Mouse (Mus musculus) liver, embryonic 11.5 days (tissue): ENCODE data around the gene Adgrg6. TPM values are rescaled to one million over a fixed set of nuclear protein-coding genes. Genes with fewer than 3 reads are reported as not detected.

Experiments
- ATAC-seq: fragments of 200-750 bp; cut with Nextera tagmentation; replicated peaks from 2 replicates; pipeline ENCODE4 v1.8.0; 2017; ENCODE audit warnings: moderate number of reproducible peaks, mild to moderate bottlenecking, moderate TSS enrichment, moderate library complexity; ENCODE audit not compliant: low FRiP score
- DNase-seq: peaks from one replicate; pipeline ENCODE4 v3.0.0-alpha.2; 2017; ENCODE audit warnings: low spot score
- H3K27ac ChIP-seq: fragments of 300-500 bp; sonication (generic); 2 replicates; pipeline ENCODE4 v1.5.1; 2014; ENCODE audit warnings: mild to moderate bottlenecking, low read depth, low read length, control low read depth
- H3K27me3 ChIP-seq: fragments of 300-500 bp; sonication (generic); replicated peaks from 2 replicates; pipeline ENCODE4 v1.6.1; 2014; ENCODE audit warnings: low read length, mixed read lengths; ENCODE audit not compliant: control insufficient read depth, insufficient read depth
- H3K36me3 ChIP-seq: fragments of 300-500 bp; sonication (generic); 2 replicates; pipeline ENCODE4 v1.6.1; 2014; ENCODE audit warnings: mild to moderate bottlenecking, low read length, moderate library complexity, mixed read lengths; ENCODE audit not compliant: control insufficient read depth, insufficient read depth
- H3K4me1 ChIP-seq: fragments of 300-500 bp; sonication (generic); replicated peaks from 2 replicates; pipeline ENCODE4 v1.6.1; 2014; ENCODE audit warnings: low read length, mixed read lengths; ENCODE audit not compliant: control insufficient read depth, insufficient read depth
- H3K4me2 ChIP-seq: fragments of 300-500 bp; sonication (generic); 2 replicates; pipeline ENCODE4 v1.6.1; 2014; ENCODE audit warnings: mild to moderate bottlenecking, control low read depth, moderate library complexity
- H3K4me3 ChIP-seq: fragments of 300-500 bp; sonication (generic); 2 replicates; pipeline ENCODE4 v1.5.1; 2014; ENCODE audit warnings: low read depth, low read length, control low read depth
- H3K9ac ChIP-seq: fragments of 300-500 bp; sonication (generic); 2 replicates; pipeline ENCODE4 v1.6.1; 2014; ENCODE audit warnings: low read depth, low read length, control low read depth
- H3K9me3 ChIP-seq: fragments of 300-500 bp; sonication (generic); 2 replicates; pipeline ENCODE4 v1.6.1; 2016; ENCODE audit warnings: low read length, inconsistent platforms, mixed read lengths; ENCODE audit not compliant: control insufficient read depth
- WGBS: fragments of 180-500 bp; shearing (Covaris S2); extraction: QIAGEN DNeasy Blood & Tissue Kit; methylation state at CpG from one replicate; pipeline ENCODE4 v1.1.7; 2014; 5-methylcytosine and 5-hydroxymethylcytosine counted together
- polyA plus RNA-seq: library from polyadenylated mRNA; unstranded; fragments of >200 nt; fragmentation: Nextera tagmentation; extraction: Ambion mirVana; gene quantifications from 2 replicates; pipeline ENCODE4 v1.2.1, GENCODE M21; 2014

Adgrg6 gene
- polyA plus RNA-seq, 1 experiment from 2014 or later: 1.4 TPM

DNA sequence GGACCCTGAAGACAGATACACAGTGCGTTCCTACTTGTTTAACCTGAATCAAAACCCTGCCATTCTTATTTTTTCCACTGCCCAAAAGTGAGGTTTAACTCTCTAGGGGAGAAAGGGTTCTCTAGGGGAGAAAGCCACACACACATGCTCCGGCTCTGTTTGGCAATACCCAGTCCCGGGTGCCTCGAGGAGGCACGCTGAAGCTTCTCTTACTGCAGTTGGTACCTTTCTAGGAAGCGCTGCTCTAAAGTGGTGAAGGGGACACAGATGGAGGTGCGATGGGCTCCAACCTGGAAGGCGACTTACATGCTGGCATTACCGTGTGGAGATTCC is 885 bp downstream of the Adgrg6 start:
- no peaks in the 10 kb centered on the region for H3K36me3 ChIP-seq
- H3K27me3 ChIP-seq: peaks cover 22% of the 10 kb centered on the region
- ATAC-seq: no peak
- WGBS: 8% methylated on average over 9 of the region's 9 CpGs
- no peaks in the 10 kb centered on the region for H3K9me3 ChIP-seq
- no peak overlapping the region for H3K27ac ChIP-seq
- peak; percentile 30 for DNase-seq
- H3K4me1 ChIP-seq: no peaks in the 10 kb centered on the region
- H3K4me3 ChIP-seq: peak overlapping the region; percentile 60
- no peak overlapping the region for H3K9ac ChIP-seq
- H3K4me2 ChIP-seq: peak overlapping the region; percentile 76

DNA sequence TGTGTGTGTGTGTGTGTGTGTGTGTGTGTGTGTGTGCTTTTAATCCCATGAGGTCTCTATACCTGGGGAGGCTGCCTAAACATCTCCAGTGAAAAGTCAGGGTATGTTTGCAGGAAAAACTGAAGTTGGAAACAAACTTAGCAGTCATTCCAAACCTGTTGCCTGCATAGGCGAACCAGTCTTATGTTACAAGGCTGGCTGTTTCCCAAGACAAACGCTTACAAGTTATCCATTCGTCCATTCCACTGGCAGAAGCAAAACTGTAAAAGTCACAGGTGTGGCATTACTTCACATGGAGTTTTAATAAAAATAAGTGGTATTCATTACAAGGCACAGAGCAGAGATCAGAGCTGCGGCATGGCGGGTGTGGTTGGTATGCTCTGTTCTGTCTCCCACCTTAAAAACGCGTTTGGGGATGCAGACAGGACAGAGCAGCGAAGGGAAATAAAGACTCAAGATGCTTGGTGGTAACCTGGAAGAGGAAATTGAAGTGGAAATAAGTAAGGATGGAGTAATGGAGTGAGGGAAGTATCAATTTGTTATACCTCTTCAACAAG is 1.9 kb downstream of the Adgrg6 start:
- no peaks in the 10 kb centered on the region for H3K9me3 ChIP-seq
- H3K36me3 ChIP-seq: no peaks in the 10 kb centered on the region
- no peak overlapping the region for H3K4me3 ChIP-seq
- H3K9ac ChIP-seq: no peak overlapping the region
- WGBS: 60% methylated on average over 8 of the region's 8 CpGs
- no peak overlapping the region for H3K27ac ChIP-seq
- peaks cover 22% of the 10 kb centered on the region for H3K27me3 ChIP-seq
- no peak for ATAC-seq
- DNase-seq: no peak
- no peaks in the 10 kb centered on the region for H3K4me1 ChIP-seq
- H3K4me2 ChIP-seq: no peak overlapping the region

DNA sequence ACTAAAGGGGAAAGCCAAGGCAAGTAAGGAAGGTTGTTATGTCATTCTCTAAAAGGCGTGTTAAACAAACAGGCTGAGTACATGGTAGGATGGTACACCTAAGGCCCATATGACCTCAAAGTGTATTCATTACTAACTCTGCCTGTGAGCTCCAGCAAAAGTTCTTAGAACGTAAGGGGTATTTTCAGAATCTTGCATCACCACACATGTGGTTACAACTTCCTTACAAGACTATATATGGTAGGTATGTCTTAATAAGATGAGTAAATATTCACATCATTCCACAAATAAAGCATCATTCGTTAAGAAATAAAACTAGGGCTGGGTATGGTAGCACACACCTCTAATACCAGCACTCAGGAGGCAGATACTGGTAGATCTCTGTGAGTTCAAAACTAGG is 8.4 kb downstream of the Adgrg6 start:
- no peaks in the 10 kb centered on the region for H3K4me1 ChIP-seq
- H3K4me3 ChIP-seq: no peak overlapping the region
- no peaks in the 10 kb centered on the region for H3K9me3 ChIP-seq
- ATAC-seq: no peak
- no peaks in the 10 kb centered on the region for H3K36me3 ChIP-seq
- no peaks in the 10 kb centered on the region for H3K27me3 ChIP-seq
- DNase-seq: no peak
- H3K27ac ChIP-seq: no peak overlapping the region
- WGBS: 74% methylated on average over 3 of the region's 3 CpGs
- no peak overlapping the region for H3K4me2 ChIP-seq
- no peak overlapping the region for H3K9ac ChIP-seq

DNA sequence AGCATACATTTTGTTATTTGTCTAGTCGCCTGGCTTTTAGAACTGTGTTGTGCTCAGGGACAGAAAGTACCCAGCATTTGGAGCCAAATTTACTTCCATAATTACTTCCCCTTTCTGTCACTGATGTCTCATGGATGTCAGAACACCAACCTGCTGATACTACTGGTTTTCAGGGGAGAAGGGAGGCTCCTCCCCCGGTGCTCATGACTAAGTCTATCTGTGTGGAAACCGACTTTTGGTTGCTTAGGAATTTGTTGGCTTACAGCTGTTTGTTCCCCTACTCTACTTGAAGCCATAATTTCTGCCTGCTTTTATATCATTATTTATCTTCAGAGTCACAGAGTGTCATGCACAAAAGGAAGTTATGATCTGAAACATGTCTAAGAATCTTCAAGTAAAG is 14.4 kb downstream of the Adgrg6 start:
- H3K4me1 ChIP-seq: no peaks in the 10 kb centered on the region
- H3K27me3 ChIP-seq: no peaks in the 10 kb centered on the region
- ATAC-seq: no peak
- no peak overlapping the region for H3K4me3 ChIP-seq
- no peaks in the 10 kb centered on the region for H3K9me3 ChIP-seq
- H3K9ac ChIP-seq: no peak overlapping the region
- WGBS: 69% methylated on average over 3 of the region's 3 CpGs
- no peak overlapping the region for H3K27ac ChIP-seq
- DNase-seq: no peak
- H3K4me2 ChIP-seq: no peak overlapping the region
- H3K36me3 ChIP-seq: no peaks in the 10 kb centered on the region

DNA sequence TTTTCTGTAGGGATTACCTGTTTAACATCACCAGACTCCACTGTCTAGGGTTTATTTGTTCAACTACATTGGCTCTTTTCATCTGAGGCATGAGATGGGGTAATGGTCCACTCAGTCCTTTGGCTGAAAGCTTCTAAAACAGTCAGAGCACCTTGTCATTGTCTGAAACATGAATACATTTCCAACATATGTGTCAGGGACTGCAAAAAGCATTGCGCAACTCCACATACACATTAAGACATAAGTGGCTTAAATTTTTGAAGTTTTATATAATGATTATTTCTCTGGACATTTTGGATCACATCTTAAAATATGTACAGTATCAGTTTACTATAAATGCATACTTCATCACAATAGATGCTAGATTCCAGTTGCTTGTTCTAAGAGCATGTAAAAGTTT is 14.8 kb downstream of the Adgrg6 start:
- no peak overlapping the region for H3K9ac ChIP-seq
- no peaks in the 10 kb centered on the region for H3K9me3 ChIP-seq
- ATAC-seq (no peak), DNase-seq (no peak)
- no peak overlapping the region for H3K4me2 ChIP-seq
- no peaks in the 10 kb centered on the region for H3K36me3 ChIP-seq
- 89% methylated on average over 1 of the region's 1 CpGs for WGBS
- H3K4me3 ChIP-seq: no peak overlapping the region
- H3K27me3 ChIP-seq: no peaks in the 10 kb centered on the region
- no peak overlapping the region for H3K27ac ChIP-seq
- no peaks in the 10 kb centered on the region for H3K4me1 ChIP-seq

DNA sequence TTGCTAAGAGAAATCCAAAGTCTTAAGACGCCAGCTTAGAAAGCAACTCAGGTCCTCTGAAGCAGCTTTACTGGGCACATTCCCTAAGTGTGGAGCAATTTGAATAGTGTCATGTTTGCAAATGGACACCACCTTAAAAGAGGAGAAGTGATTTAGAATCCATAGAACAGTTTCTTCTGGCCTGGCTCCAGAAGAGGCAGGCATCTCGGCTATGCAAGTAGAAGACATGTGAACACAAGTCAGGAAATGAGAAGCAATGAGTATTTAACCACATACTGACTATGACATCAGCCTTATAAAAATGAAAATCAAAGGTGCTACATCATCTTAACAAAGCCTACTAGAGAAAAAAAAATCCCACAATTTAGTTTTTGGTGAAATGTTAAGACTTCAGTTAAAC is 17.7 kb downstream of the Adgrg6 start:
- no peak overlapping the region for H3K9ac ChIP-seq
- H3K4me1 ChIP-seq: no peaks in the 10 kb centered on the region
- no peak overlapping the region for H3K4me2 ChIP-seq
- no peak for ATAC-seq
- no peaks in the 10 kb centered on the region for H3K9me3 ChIP-seq
- DNase-seq: no peak
- no peak overlapping the region for H3K4me3 ChIP-seq
- H3K27me3 ChIP-seq: no peaks in the 10 kb centered on the region
- no peaks in the 10 kb centered on the region for H3K36me3 ChIP-seq
- H3K27ac ChIP-seq: no peak overlapping the region
- 81% methylated on average over 2 of the region's 2 CpGs for WGBS

DNA sequence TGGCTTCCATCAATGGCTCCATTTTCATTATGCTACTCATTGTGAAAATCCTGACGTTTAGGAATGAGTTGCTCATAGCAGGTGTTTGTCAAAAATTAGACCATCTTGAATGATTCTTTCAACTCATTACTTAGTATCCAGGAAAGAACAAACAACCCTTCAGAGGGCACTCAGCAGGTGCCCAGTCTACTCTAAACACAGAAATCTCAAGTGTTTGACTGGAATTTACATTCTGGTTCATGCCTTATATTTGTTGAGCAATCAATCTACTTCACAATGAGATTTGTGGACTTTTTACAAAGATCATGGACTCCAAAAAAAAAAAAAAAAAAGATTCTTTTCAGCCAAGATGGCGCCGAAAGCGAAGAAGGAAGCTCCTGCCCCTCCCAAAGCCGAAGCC is 22.7 kb downstream of the Adgrg6 start:
- ATAC-seq: no peak
- H3K27me3 ChIP-seq: no peaks in the 10 kb centered on the region
- no peaks in the 10 kb centered on the region for H3K9me3 ChIP-seq
- no peaks in the 10 kb centered on the region for H3K36me3 ChIP-seq
- 89% methylated on average over 5 of the region's 5 CpGs for WGBS
- DNase-seq: no peak
- no peak overlapping the region for H3K4me3 ChIP-seq
- H3K4me1 ChIP-seq: no peaks in the 10 kb centered on the region
- no peak overlapping the region for H3K27ac ChIP-seq
- no peak overlapping the region for H3K9ac ChIP-seq
- no peak overlapping the region for H3K4me2 ChIP-seq

DNA sequence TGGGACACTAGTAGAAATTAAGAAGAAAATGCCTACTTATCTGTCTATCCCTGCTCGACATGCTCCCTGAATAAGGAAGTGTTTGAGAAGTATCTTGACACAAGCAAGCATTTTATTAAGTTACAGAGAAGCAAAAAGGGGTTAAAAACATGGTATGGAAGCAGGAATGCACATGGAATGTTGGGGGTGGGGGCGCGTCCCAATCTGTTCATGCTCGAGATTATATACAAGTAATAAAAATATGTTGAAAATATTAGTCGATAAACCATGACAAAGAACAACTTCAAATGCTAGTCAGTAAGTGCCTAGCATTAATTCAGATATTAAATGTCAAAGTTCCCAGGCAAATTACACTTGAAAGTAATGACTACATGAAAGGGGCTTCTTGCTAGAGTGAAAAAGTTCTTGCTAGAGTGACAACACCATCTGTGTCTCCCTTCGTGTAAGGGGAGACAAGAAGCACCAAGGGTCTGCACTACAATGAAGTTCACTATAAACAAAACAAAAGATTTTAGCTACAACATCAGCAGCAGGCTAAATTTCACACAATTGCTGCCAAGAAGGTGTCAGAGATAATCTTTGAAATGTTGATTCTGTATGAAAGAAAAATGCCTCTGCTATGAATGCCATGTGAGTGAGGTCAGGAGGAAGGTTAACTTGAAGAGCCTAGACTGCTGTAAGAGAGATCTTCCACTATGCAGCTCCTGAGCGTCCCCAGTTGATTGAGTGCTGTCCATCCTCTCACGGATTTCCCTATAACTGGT is 24.4 kb downstream of the Adgrg6 start:
- no peak for DNase-seq
- Histone ChIP-seq H3K4me2 (no peak overlapping the region), H3K36me3 (no peaks in the 10 kb centered on the region), H3K9ac (no peak overlapping the region), H3K27ac (no peak overlapping the region), H3K27me3 (no peaks in the 10 kb centered on the region), H3K4me1 (no peaks in the 10 kb centered on the region), H3K9me3 (no peaks in the 10 kb centered on the region), H3K4me3 (no peak overlapping the region)
- no peak for ATAC-seq
- WGBS: 63% methylated on average over 8 of the region's 8 CpGs

DNA sequence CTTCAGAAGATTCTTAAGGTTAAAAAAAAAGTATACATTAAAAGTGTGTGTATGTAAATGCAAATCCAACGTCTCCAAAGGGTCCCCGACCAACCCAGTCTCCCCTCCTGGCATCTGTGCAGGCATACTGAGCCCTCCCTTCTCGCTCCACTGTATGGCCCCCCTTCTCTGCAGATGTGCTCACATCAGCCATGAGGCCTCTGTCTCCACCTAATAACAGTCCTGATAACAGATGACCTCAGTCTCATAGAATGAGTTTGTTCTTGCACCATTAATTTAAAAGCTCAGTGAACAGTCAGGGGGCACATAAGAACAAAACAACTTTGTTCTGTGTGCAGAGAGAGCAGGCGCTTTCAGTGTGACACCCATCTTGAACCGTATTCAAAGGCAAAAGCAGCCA is 27.6 kb downstream of the Adgrg6 start:
- no peak overlapping the region for H3K4me2 ChIP-seq
- H3K9ac ChIP-seq: no peak overlapping the region
- no peaks in the 10 kb centered on the region for H3K36me3 ChIP-seq
- no peaks in the 10 kb centered on the region for H3K4me1 ChIP-seq
- ATAC-seq (no peak), DNase-seq (no peak)
- no peak overlapping the region for H3K4me3 ChIP-seq
- 71% methylated on average over 5 of the region's 5 CpGs for WGBS
- no peaks in the 10 kb centered on the region for H3K9me3 ChIP-seq
- H3K27me3 ChIP-seq: no peaks in the 10 kb centered on the region
- no peak overlapping the region for H3K27ac ChIP-seq
